ENCODE assay signal across 9 mouse cellular contexts in the genomic region with DNA sequence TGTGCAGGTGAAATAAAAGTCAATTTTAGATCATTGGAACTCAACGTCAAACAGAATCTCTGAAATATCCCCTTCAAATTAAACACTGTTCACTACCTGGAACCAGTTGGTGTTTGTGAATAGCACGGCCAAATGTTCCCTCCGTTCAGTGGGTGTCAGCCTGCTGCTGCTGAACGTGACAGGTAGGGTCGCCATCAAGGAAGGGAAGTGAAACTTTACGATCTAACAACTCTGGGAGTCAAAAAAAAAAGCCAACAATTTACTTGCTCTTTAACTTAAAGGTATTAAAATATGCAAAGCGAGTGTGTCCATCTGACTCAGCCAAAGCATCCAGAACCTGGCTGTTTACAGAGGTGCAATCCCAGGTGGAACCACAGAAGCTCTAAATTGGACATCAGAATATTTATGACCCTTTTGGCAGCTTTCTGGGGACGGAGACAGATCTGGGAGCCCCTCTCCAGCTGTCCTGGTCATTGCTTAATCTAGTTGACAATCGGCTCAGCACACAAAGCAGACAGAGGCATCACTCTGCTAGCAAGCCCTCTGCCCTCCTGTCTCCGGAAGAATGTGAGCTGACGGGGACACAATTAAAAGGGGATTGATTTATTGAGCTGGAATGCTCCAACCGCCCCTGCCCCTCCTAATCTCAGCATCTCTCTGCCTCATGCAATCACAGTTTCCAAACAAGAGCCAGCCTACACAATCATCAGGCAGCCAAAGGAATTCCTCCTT.
DNase-seq lines count a peak whose midpoint lies in the region; ATAC-seq and TF ChIP-seq lines count a peak whose summit lies in the region.
"Had no signal": no experiment of that assay in that cellular context is flagged by ENCODE, and none has a peak within 500 bp of the region (broad histone marks: within the 10 kb centered on the region; RNA-seq: fewer than 3 reads in every experiment).

No protein-coding gene starts in this region.

- no peaks in the 10 kb centered on the region for H3K27me3 ChIP-seq in embryonic facial prominence, embryonic 14.5 days (replicated peaks; ENCODE audit: control insufficient read depth, insufficient read depth, low read length)
- H3K27me3 ChIP-seq in kidney, embryonic 16.5 days (ENCODE audit: insufficient read depth, low read length): no peaks in the 10 kb centered on the region
- no peaks in the 10 kb centered on the region for H3K27me3 ChIP-seq in neural tube, embryonic 11.5 days (ENCODE audit: control insufficient read depth, insufficient read depth, low read length)
- H3K27me3 ChIP-seq in liver, embryonic 11.5 days (replicated peaks; ENCODE audit: control insufficient read depth, insufficient read depth, low read length): no peaks in the 10 kb centered on the region

- peaks cover 12% of the 10 kb centered on the region for H3K4me1 ChIP-seq in embryonic facial prominence, embryonic 14.5 days (ENCODE audit: control insufficient read depth, insufficient read depth, low read length)
- H3K4me1 ChIP-seq in kidney, embryonic 16.5 days (ENCODE audit: insufficient read depth, low read length): peaks cover 24% of the 10 kb centered on the region
- H3K4me1 ChIP-seq in neural tube, embryonic 11.5 days (ENCODE audit: control insufficient read depth, insufficient read depth, low read length): peaks cover 17% of the 10 kb centered on the region
- peaks cover 12% of the 10 kb centered on the region for H3K4me1 ChIP-seq in liver, embryonic 11.5 days (replicated peaks; ENCODE audit: control insufficient read depth, insufficient read depth, low read length)

- peak; percentile 60; the same call in 1 of the 2 replicates for ATAC-seq in embryonic facial prominence, embryonic 14.5 days (ENCODE audit: low read depth)
- ATAC-seq in kidney, embryonic 16.5 days (ENCODE audit: low FRiP score, low TSS enrichment): peak; percentile 83
- ATAC-seq in neural tube, embryonic 11.5 days (ENCODE audit: insufficient read depth, low FRiP score, low TSS enrichment): peak; percentile 86
- no peak for ATAC-seq in liver, embryonic 11.5 days (replicated peaks; ENCODE audit: low FRiP score)

- H3K9ac ChIP-seq in embryonic facial prominence, embryonic 14.5 days (ENCODE audit: low read depth, low read length): peak overlapping the region; percentile 31; the same call in 1 of the 2 replicates
- H3K9ac ChIP-seq in kidney, embryonic 16.5 days (replicated peaks; ENCODE audit: low read length): no peak overlapping the region
- 0 out of 2 replicates have a peak overlapping the region, but pooled peaks have one; percentile 20 for H3K9ac ChIP-seq in neural tube, embryonic 11.5 days (ENCODE audit: low read length)
- H3K9ac ChIP-seq in liver, embryonic 11.5 days (ENCODE audit: low read depth, low read length): no peak overlapping the region

- H3K4me3 ChIP-seq in embryonic facial prominence, embryonic 14.5 days (ENCODE audit: low read depth, low read length): no peak overlapping the region
- no peak overlapping the region for H3K4me3 ChIP-seq in kidney, embryonic 16.5 days (ENCODE audit: low read length)
- H3K4me3 ChIP-seq in neural tube, embryonic 11.5 days (ENCODE audit: low read depth, low read length): no peak overlapping the region
- no peak overlapping the region for H3K4me3 ChIP-seq in liver, embryonic 11.5 days (ENCODE audit: low read depth, low read length)
- H3K4me3 ChIP-seq: layer of hippocampus, adult 2 months had no signal

- no peak overlapping the region for H3K27ac ChIP-seq in embryonic facial prominence, embryonic 14.5 days (replicated peaks; ENCODE audit: low read depth, low read length)
- H3K27ac ChIP-seq in kidney, embryonic 16.5 days (ENCODE audit: low read length): peak overlapping the region; percentile 79
- H3K27ac ChIP-seq in neural tube, embryonic 11.5 days (ENCODE audit: low read depth, low read length): peak overlapping the region; percentile 58; the same call in 1 of the 2 replicates
- no peak overlapping the region for H3K27ac ChIP-seq in liver, embryonic 11.5 days (ENCODE audit: low read depth, low read length)
- H3K27ac ChIP-seq: layer of hippocampus, adult 2 months had no signal

- H3K9me3 ChIP-seq in embryonic facial prominence, embryonic 14.5 days (ENCODE audit: control insufficient read depth, low read length): 0 out of 2 replicates have a peak, but pooled peaks cover 2% of the 10 kb centered on the region
- peaks cover 1% of the 10 kb centered on the region; the same call in 1 of the 2 replicates for H3K9me3 ChIP-seq in kidney, embryonic 16.5 days (ENCODE audit: low read length)
- H3K9me3 ChIP-seq in neural tube, embryonic 11.5 days (ENCODE audit: control insufficient read depth, low read length): no peaks in the 10 kb centered on the region
- no peaks in the 10 kb centered on the region for H3K9me3 ChIP-seq in liver, embryonic 11.5 days (ENCODE audit: control insufficient read depth, low read length)

- TF ChIP-seq POLR2A in brain, embryonic 14.5 days (IDR thresholded peaks at IDR 0.05; ENCODE audit: borderline replicate concordance, extremely low read depth, insufficient read depth, insufficient read length, poor library complexity, severe bottlenecking): no peak

- peak; percentile 68 for DNase-seq in brain, embryonic 14.5 days (ENCODE audit: low read depth)
- DNase-seq in embryonic facial prominence, embryonic 14.5 days (ENCODE audit: low spot score): peak; percentile 53
- peak; percentile 69 for DNase-seq in neural tube, embryonic 11.5 days (ENCODE audit: low spot score)
- DNase-seq in liver, embryonic 11.5 days (ENCODE audit: low spot score): no peak
- DNase-seq in adrenal gland, postnatal 25 days: no peak
- DNase-seq in urinary bladder, adult 18-20 months (ENCODE audit: low spot score in 2 of 2): no peak
- DNase-seq: cerebellum, adult 9-10 months had no signal

- no peak overlapping the region for H3K4me2 ChIP-seq in embryonic facial prominence, embryonic 14.5 days (ENCODE audit: low read depth, low read length)
- H3K4me2 ChIP-seq in kidney, embryonic 16.5 days (replicated peaks; ENCODE audit: low read depth, low read length): peak overlapping the region; percentile 30
- no peak overlapping the region for H3K4me2 ChIP-seq in neural tube, embryonic 11.5 days (ENCODE audit: low read depth)
- no peak overlapping the region for H3K4me2 ChIP-seq in liver, embryonic 11.5 days

- 40% methylated on average over 12 of the region's 12 CpGs for WGBS in embryonic facial prominence, embryonic 14.5 days
- 4% methylated on average over 12 of the region's 12 CpGs for WGBS in kidney, embryonic 16.5 days
- 12% methylated on average over 12 of the region's 12 CpGs for WGBS in neural tube, embryonic 11.5 days
- WGBS in liver, embryonic 11.5 days: 38% methylated on average over 12 of the region's 12 CpGs

- TF ChIP-seq CTCF in brain, embryonic 14.5 days (IDR thresholded peaks at IDR 0.05; ENCODE audit: borderline replicate concordance, extremely low read depth, insufficient read depth, insufficient read length): no peak

- H3K36me3 ChIP-seq in embryonic facial prominence, embryonic 14.5 days (ENCODE audit: control insufficient read depth, insufficient read depth, low read length): no peaks in the 10 kb centered on the region
- H3K36me3 ChIP-seq in kidney, embryonic 16.5 days (ENCODE audit: insufficient read depth, low read length): no peaks in the 10 kb centered on the region
- no peaks in the 10 kb centered on the region for H3K36me3 ChIP-seq in neural tube, embryonic 11.5 days (ENCODE audit: control insufficient read depth, insufficient read depth, low read length)
- no peaks in the 10 kb centered on the region for H3K36me3 ChIP-seq in liver, embryonic 11.5 days (ENCODE audit: control insufficient read depth, insufficient read depth, low read length)

Comparison
In these comparisons a context has a peak if more than half of its experiments do, and no peak if none do; other contexts are left out.
1. DNase-seq: peak in brain, embryonic 14.5 days (single experiment), embryonic facial prominence, embryonic 14.5 days (single experiment) and neural tube, embryonic 11.5 days (single experiment); none in liver, embryonic 11.5 days (single experiment), adrenal gland, postnatal 25 days (single experiment) and urinary bladder, adult 18-20 months (0 of 2).
2. H3K27ac ChIP-seq: peak in kidney, embryonic 16.5 days (single experiment) and neural tube, embryonic 11.5 days (single experiment); none in embryonic facial prominence, embryonic 14.5 days (single experiment) and liver, embryonic 11.5 days (single experiment).
3. H3K9ac ChIP-seq: peak in embryonic facial prominence, embryonic 14.5 days (single experiment) and neural tube, embryonic 11.5 days (single experiment); none in kidney, embryonic 16.5 days (single experiment) and liver, embryonic 11.5 days (single experiment).